Mouse (Mus musculus): ENCODE data around the gene Cul9. TPM values are rescaled to one million over a fixed set of nuclear protein-coding genes. Genes with fewer than 3 reads are reported as not detected.
A peak's percentile ranks its signal among the peaks of the same experiment; 100 is the strongest.
"Not testable (repeated sequence)": the region's sequence is repeated elsewhere in the genome, so short reads cannot be mapped to it uniquely, and the experiment has no call there.

The Cul9 gene
- polyA plus RNA-seq, 1 experiment from 2014 or later: 3.7 TPM

DNA sequence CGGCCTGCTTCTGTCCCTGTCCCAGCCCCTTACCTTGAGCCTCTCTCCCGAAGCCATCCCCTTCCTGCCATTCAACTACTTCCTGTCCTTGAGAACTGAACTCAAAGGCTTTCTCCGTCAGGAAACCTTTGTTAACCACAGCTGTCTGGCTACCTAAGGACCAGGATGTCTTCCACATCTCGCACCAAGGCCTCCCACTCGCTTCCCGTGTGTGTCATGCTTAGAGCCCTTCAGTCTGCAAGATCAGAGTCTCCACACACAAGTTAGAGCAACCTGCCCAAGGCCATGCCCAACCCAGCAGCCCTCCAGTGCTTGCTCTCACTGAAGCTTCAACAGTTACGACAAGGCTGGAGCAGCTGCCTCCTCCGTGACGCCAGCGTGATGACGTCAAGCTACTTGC, 24.8 kb upstream of the Cul9 start:
- H3K4me1 ChIP-seq: no peaks in the 10 kb centered on the region
- H3K36me3 ChIP-seq (replicated peaks): peaks cover 96% of the 10 kb centered on the region
- H3K27ac ChIP-seq: no peak overlapping the region
- H3K4me3 ChIP-seq: no peak overlapping the region
- WGBS: 90% methylated on average over 11 of the region's 11 CpGs
- H3K27me3 ChIP-seq (ENCODE audit: poor library complexity, severe bottlenecking): no peaks in the 10 kb centered on the region
- DNase-seq (ENCODE audit: extremely low spot score, low spot score): no peak
- H3K9me3 ChIP-seq: no peaks in the 10 kb centered on the region

- WGBS: 93% methylated on average over 6 of the region's 6 CpGs
- peaks cover 31% of the 10 kb centered on the region for H3K4me1 ChIP-seq
- H3K4me3 ChIP-seq: no peak overlapping the region
- H3K27me3 ChIP-seq (ENCODE audit: poor library complexity, severe bottlenecking): peaks cover under 1% of the 10 kb centered on the region; the same call in 1 of the 2 replicates
- no peaks in the 10 kb centered on the region for H3K9me3 ChIP-seq
- no peak overlapping the region for H3K27ac ChIP-seq
- H3K36me3 ChIP-seq (replicated peaks): peaks cover 10% of the 10 kb centered on the region
- no peak for DNase-seq (ENCODE audit: extremely low spot score, low spot score)
These were observed 13.0 kb upstream of the Cul9 start for GRCm38 (mm10) chr17:46559146-46559545.

DNA sequence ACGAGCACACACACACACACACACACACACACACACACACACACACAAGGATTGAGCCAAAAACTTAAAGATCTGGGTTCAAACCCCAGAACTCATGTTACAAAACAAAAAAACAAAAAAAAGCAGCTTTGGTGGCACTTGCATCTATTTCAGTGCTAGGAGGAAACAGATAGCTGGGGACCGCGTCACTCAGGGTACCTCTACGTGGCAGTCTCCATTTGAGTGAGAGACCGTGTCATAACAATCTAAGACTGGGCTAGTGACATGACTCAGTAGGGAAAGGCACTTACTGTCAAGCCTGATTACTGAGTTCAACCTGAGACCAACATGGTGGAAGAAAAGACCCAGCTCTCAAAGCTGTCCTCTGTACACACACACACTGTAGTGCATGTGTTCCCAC, 12.0 kb upstream of the Cul9 start:
- Histone ChIP-seq H3K9me3 (no peaks in the 10 kb centered on the region), H3K4me1 (peaks cover 41% of the 10 kb centered on the region), H3K36me3 (replicated peaks) (no peaks in the 10 kb centered on the region; the same call in 1 of the 2 replicates), H3K27me3 (ENCODE audit: poor library complexity, severe bottlenecking) (peaks cover 9% of the 10 kb centered on the region), H3K4me3 (no peak overlapping the region), H3K27ac (no peak overlapping the region)
- WGBS: 92% methylated on average over 5 of the region's 5 CpGs
- no peak for DNase-seq (ENCODE audit: extremely low spot score, low spot score)

DNA sequence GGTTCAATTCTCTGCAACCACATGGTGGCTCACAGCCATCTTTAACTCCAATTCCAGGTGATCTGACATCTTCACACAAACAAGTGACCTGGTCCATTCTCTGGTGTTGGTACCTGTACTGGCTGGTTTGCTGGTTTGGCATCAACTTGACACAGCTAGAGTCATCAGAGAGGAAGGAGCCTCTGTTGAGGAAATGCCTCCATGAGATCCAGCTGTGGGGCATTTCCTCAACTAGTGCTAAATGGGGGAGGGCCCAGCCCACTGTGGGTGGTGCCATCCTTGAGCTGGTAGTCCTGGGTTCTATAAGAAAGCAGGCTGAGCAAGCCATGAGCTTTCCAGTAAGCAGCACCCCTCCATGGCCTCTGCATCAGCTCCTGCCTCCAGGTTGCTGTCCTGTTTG, 11.1 kb upstream of the Cul9 start:
- not testable (repeated sequence) for H3K27me3 ChIP-seq (ENCODE audit: poor library complexity, severe bottlenecking); H3K36me3 ChIP-seq (replicated peaks); H3K9me3 ChIP-seq; DNase-seq (ENCODE audit: extremely low spot score, low spot score)
- Histone ChIP-seq H3K4me1 (peaks cover 50% of the 10 kb centered on the region), H3K27ac (peak overlapping the region; percentile 22; the same call in 1 of the 2 replicates), H3K4me3 (peak overlapping the region; percentile 100; the same call in 1 of the 2 replicates)

DNA sequence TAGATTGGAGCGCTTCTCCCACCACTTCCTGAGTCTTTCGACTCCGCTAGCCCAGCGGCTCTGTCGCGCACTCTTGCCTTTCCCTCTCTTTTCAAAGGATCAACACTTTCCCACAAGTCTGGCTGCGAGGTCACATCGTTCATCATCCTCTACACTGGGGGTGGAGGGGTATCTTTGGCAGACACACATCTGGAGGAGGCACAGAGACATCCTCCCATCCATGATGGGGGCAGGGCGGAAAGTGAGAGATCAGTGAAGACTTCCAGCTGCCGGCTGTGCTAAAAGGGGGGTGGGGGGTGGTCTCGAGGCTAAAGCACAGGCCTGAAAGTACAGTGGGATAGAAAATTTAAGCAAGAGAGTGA, 10.4 kb upstream of the Cul9 start:
- no peak for DNase-seq (ENCODE audit: extremely low spot score, low spot score)
- peaks cover 9% of the 10 kb centered on the region for H3K36me3 ChIP-seq (replicated peaks)
- H3K27ac ChIP-seq: peak overlapping the region; percentile 97
- no peaks in the 10 kb centered on the region for H3K9me3 ChIP-seq
- H3K4me3 ChIP-seq: peak overlapping the region; percentile 100
- 0% methylated on average over 11 of the region's 11 CpGs for WGBS
- H3K4me1 ChIP-seq: peaks cover 54% of the 10 kb centered on the region
- peaks cover 9% of the 10 kb centered on the region for H3K27me3 ChIP-seq (ENCODE audit: poor library complexity, severe bottlenecking)

GRCm38 (mm10) chr17:46555673-46556583, 9.7 kb upstream of the Cul9 start, which contains the start of gene Srf:
Srf (minus strand) TSS chr17:46556175.
- Histone ChIP-seq H3K9me3 (no peaks in the 10 kb centered on the region), H3K27me3 (ENCODE audit: poor library complexity, severe bottlenecking) (peaks cover 9% of the 10 kb centered on the region), H3K4me3 (peak within 1 kb of the TSS; percentile 100), H3K36me3 (replicated peaks) (peaks cover 16% of the 10 kb centered on the region), H3K27ac (peak within 1 kb of the TSS; percentile 97), H3K4me1 (peaks cover 54% of the 10 kb centered on the region)
- peak; percentile 98 for DNase-seq (ENCODE audit: extremely low spot score, low spot score)
- WGBS: under 1% methylated on average over 87 of the region's 87 CpGs

GRCm38 (mm10) chr17:46554977-46555672, 8.9 kb upstream of the Cul9 start:
- peak overlapping the region; percentile 100 for H3K4me3 ChIP-seq
- peaks cover 54% of the 10 kb centered on the region for H3K4me1 ChIP-seq
- H3K9me3 ChIP-seq: no peaks in the 10 kb centered on the region
- H3K27ac ChIP-seq: peak overlapping the region; percentile 97
- DNase-seq (ENCODE audit: extremely low spot score, low spot score): peak; percentile 60
- under 1% methylated on average over 75 of the region's 75 CpGs for WGBS
- H3K36me3 ChIP-seq (replicated peaks): peaks cover 24% of the 10 kb centered on the region
- H3K27me3 ChIP-seq (ENCODE audit: poor library complexity, severe bottlenecking): peaks cover 9% of the 10 kb centered on the region

DNA sequence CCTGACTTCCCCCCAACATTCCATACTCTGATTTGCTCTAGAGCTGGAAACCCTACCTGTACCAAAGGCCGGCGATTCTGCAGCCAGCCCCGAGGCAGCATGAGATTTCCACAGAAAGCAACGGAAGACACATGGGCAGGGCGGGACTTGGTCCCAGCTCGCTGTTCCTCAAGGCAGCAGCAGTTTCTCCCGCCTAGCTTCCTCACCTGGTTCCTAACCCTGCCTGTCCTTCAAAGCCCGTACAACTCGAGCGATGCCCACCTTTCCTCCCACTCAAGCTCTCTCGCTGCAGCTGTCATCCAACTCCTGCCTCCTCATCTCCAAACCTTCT, 8.4 kb upstream of the Cul9 start:
- H3K9me3 ChIP-seq: no peaks in the 10 kb centered on the region
- H3K27ac ChIP-seq: peak overlapping the region; percentile 97
- 3% methylated on average over 11 of the region's 11 CpGs for WGBS
- H3K36me3 ChIP-seq (replicated peaks): peaks cover 29% of the 10 kb centered on the region
- DNase-seq (ENCODE audit: extremely low spot score, low spot score): no peak
- H3K4me3 ChIP-seq: peak overlapping the region; percentile 100
- H3K4me1 ChIP-seq: peaks cover 54% of the 10 kb centered on the region
- H3K27me3 ChIP-seq (ENCODE audit: poor library complexity, severe bottlenecking): peaks cover 9% of the 10 kb centered on the region

DNA sequence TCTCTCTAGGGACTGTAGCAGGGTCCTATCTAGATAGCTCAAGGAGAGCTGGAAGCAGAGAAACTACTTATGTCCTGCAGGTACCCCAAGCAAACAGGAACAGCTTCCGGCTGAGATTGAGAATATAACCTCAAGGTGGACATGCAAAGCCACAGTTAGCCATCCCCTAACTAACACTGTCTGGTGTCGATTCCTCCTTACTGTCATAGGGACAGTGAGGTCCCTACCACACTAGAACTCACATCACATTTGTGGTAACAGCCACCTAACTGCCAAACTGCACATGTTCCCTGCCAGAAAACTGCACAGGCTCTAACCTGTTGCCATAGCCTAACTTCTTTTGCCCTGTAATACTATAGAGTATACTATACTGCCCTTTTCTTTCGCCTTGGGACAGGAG, 7.7 kb upstream of the Cul9 start:
- 82% methylated on average over 3 of the region's 3 CpGs for WGBS
- no peak for DNase-seq (ENCODE audit: extremely low spot score, low spot score)
- H3K9me3 ChIP-seq: no peaks in the 10 kb centered on the region
- H3K36me3 ChIP-seq (replicated peaks): peaks cover 34% of the 10 kb centered on the region
- H3K27me3 ChIP-seq (ENCODE audit: poor library complexity, severe bottlenecking): peaks cover 9% of the 10 kb centered on the region
- H3K27ac ChIP-seq: no peak overlapping the region; the same call in 1 of the 2 replicates
- peak overlapping the region; percentile 100 for H3K4me3 ChIP-seq
- peaks cover 54% of the 10 kb centered on the region for H3K4me1 ChIP-seq

GRCm38 (mm10) chr17:46553469-46553868, 7.3 kb upstream of the Cul9 start:
- no peak for DNase-seq (ENCODE audit: extremely low spot score, low spot score)
- Histone ChIP-seq H3K4me3 (peak overlapping the region; percentile 100), H3K27me3 (ENCODE audit: poor library complexity, severe bottlenecking) (peaks cover 13% of the 10 kb centered on the region), H3K27ac (peak overlapping the region; percentile 75), H3K4me1 (peaks cover 58% of the 10 kb centered on the region), H3K36me3 (replicated peaks) (peaks cover 38% of the 10 kb centered on the region), H3K9me3 (no peaks in the 10 kb centered on the region)
- WGBS: 41% methylated on average over 11 of the region's 11 CpGs

GRCm38 (mm10) chr17:46552841-46553423, 6.7 kb upstream of the Cul9 start:
- Histone ChIP-seq H3K9me3 (no peaks in the 10 kb centered on the region), H3K36me3 (replicated peaks) (peaks cover 43% of the 10 kb centered on the region), H3K4me1 (peaks cover 64% of the 10 kb centered on the region), H3K4me3 (peak overlapping the region; percentile 100), H3K27me3 (ENCODE audit: poor library complexity, severe bottlenecking) (peaks cover 16% of the 10 kb centered on the region), H3K27ac (peak overlapping the region; percentile 75)
- peak; percentile 82 for DNase-seq (ENCODE audit: extremely low spot score, low spot score)
- WGBS: under 1% methylated on average over 24 of the region's 24 CpGs

DNA sequence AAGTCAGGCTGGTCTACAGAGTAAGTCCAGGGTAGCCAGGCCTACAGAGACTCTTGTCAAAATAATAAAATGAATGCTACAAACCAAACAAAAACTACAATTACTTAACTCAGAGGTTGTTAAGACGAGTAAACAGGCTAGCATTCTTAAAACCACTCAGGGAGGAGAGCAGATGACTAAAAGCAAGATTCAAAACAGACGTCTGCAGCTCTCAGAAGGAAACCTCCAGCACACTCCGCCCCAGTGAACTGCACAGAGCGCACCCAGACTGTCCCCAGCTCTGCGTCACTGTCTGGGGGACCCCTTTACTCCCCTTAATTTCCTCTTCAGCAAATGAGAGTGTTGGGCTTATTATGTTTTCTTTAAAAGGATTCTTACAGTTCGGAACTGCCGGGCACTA, 6.0 kb upstream of the Cul9 start:
- peaks cover 24% of the 10 kb centered on the region for H3K27me3 ChIP-seq (ENCODE audit: poor library complexity, severe bottlenecking)
- 86% methylated on average over 7 of the region's 7 CpGs for WGBS
- H3K4me1 ChIP-seq: peaks cover 65% of the 10 kb centered on the region
- H3K36me3 ChIP-seq (replicated peaks): peaks cover 46% of the 10 kb centered on the region
- H3K4me3 ChIP-seq: 0 out of 2 replicates have a peak overlapping the region, but pooled peaks have one; percentile 100
- H3K27ac ChIP-seq: no peak overlapping the region
- no peaks in the 10 kb centered on the region for H3K9me3 ChIP-seq
- no peak for DNase-seq (ENCODE audit: extremely low spot score, low spot score)

Measured in forebrain, embryonic 10.5 days (tissue).